Mouse (Mus musculus) forebrain, embryonic 13.5 days (tissue): ENCODE measurements around the gene Gm4846. TPM values are rescaled to one million over a fixed set of nuclear protein-coding genes. Genes with fewer than 3 reads are reported as not detected.

Experiments
- polyA plus RNA-seq: library from polyadenylated mRNA; unstranded; fragments of >200 nt; fragmentation: Nextera tagmentation; extraction: Ambion mirVana; gene quantifications from 2 replicates; pipeline ENCODE4 v1.2.1, GENCODE M21; 2015

Gm4846 gene
- polyA plus RNA-seq, 1 experiment from 2014 or later: not detected

Other genes with a start within 250 kb of the Gm4846 start
- 4.5 and 5.3 TPM in 2 replicates for gene Ildr2, start 243.4 kb downstream of the Gm4846 start, polyA plus RNA-seq
- 80.8 and 84.6 TPM in 2 replicates for gene Tada1, start 118.5 kb downstream of the Gm4846 start, polyA plus RNA-seq
- gene Pogk, start 87.7 kb downstream of the Gm4846 start, polyA plus RNA-seq: 33.4 and 37.6 TPM in 2 replicates
- gene Gm4847, start 150.1 kb upstream of the Gm4846 start, polyA plus RNA-seq: not detected in 2 replicates
- not detected in 2 replicates for gene Fmo9, start 184.3 kb upstream of the Gm4846 start, polyA plus RNA-seq